Mouse (Mus musculus) urinary bladder, postnatal 14 days (tissue): ENCODE results near the gene Gm5475.
A peak's percentile ranks its signal among the peaks of the same experiment; 100 is the strongest.

Experiments
- DNase-seq: peaks from one replicate; pipeline ENCODE4 v3.0.0; 2021; ENCODE audit warnings: low spot score

Gene Gm5475

DNA sequence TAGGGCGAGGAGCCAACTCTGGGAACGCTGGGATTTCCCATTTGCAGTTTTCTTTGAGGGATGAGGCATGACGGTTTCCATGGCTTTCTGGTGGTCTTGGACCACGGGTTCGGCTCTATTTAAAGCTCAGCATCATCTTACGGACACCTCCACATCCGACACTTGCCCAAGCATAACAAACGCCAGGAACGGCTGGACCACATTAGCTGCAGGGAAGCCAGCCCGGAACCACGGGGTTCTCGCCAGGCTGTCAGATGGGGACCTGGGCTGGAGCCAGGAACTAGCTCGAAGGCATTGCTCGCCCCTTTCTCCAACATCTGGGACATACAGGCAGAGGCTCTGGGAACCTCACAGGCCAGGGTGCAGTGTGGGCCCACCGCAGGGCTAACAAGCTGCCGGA lies 29.3 kb downstream of the Gm5475 start:
- DNase-seq, result peak; percentile 32

DNA sequence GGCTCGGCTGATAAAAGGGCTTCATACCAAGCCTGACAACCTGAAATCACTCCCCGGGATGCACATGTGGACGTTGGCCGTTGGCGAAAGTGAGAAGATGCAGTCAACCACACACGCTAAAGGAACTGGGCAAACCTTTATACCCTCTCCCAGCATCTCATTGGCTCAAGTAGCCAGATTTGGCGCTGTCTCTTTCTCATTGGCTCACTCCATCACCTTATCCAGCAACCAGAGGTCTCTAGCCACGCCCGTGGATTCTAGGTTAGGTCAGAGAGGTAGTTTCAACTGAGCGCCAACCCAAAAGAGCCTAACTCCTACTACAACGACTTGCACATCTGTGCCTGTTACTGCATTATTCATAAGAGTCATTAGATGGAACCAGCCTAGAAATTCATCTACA lies 30.5 kb downstream of the Gm5475 start:
- no peak for DNase-seq

DNA sequence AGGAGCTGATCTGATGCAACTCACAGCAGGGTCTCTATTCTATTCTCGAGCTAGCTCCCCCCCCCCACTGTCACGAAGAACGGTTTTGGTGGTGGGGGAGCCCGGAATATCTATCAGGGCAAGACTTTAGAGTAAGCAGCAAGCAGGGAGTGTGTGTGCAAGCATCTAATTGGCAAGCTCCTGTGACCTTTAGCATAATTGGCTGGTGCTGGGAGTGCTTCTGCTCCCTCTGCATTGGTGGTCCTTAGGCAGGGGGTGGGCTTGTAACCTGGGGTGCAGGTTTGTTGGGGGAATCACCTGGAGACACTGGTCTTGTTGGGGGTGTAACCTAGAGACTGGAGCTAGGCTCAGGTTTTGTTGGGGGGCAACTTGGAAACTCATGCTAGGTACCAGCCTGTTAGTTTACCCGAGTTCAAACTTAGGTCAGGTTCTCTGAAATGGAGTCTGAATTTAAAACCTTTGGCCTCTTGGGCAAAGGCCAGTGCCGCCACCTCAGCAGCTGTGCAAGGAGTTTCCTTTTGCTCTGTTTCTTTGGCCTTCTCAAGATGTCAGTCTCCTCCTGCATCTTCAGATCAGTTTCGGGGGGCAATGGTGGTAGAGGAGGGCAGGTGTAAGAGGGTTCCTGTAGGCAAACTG lies 34.5 kb downstream of the Gm5475 start:
- no peak for DNase-seq

DNA sequence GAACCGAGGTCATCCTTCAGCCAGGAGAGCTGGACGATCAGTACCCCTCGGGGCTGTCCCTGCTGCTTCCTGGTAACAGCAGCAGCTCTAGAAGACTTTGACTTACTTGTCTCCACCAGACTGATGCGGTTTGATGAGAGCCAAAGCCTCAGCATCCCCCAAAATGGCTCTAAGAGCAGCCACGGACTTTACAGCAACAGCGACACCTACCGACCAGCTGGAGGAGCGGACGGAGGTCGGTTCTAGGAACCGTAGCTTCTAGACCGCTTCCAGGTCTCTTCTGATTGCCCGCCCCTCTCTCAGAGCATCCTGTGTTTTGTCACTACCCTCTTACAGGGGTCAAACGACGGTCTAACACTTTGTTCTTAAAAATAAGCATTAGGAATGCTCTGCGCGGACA lies 35.4 kb downstream of the Gm5475 start:
- DNase-seq, result peak; percentile 72

DNA sequence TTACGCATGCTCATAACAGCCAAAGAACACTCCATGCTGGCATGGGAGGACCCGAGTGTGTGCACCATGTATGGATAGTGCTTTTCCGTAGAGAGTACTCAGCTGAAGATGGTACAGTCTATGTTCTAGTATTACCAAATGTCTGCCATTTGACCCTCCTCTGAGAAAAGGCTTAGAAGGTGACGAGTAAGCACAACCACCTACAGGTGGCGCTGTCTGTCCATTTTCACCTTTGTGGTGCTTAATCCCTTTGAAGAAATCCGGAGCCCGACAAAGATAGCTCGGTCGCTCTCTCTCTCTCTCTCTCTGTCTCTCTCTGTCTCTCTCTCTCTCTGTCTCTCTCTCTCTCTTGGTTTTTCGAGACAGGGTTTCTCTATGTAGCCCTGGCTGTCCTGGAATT lies 36.1 kb downstream of the Gm5475 start:
- peak; percentile 70 for DNase-seq

GRCm38 (mm10) chr15:100460942-100461341 lies 39.0 kb downstream of the Gm5475 start:
- DNase-seq, result peak; percentile 33

DNA sequence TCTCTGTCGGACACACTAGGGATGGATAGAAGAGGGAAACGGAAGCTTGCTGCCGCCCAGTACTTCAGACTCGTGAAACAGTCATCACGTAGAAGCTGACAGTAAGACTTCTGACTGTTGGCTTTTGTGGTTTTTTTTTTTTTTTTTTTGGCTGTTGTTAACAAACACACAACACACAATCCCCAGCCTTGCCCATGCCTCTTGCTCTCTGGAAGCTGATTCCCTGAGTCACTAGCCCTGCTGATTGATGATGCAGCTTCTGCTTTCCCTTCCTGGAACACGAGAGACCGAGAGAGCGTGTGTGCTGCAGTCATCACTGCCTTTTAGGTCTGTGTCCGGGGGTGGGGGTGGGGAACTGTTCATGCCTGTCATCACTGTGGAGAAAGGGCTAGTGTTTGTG lies 39.7 kb downstream of the Gm5475 start:
- no peak for DNase-seq

DNA sequence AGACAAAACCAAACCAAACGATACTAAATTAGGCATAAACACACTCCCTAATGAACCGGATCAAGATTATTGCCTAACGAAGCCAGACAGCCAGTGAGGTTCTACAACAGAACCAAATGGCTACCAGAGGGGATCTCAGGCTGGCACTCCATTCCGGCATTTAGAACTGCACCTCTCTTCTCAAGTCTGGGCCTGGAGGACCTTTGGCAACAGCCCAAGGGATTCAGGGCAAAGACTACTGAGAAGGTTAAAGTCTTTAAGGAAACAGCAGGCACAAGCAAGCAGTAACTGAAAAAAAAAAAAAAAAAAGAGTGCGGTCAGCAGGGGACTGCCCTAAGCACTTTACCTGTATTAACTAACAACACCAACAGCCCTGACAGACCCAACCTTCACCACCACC lies 40.1 kb downstream of the Gm5475 start:
- no peak for DNase-seq

DNA sequence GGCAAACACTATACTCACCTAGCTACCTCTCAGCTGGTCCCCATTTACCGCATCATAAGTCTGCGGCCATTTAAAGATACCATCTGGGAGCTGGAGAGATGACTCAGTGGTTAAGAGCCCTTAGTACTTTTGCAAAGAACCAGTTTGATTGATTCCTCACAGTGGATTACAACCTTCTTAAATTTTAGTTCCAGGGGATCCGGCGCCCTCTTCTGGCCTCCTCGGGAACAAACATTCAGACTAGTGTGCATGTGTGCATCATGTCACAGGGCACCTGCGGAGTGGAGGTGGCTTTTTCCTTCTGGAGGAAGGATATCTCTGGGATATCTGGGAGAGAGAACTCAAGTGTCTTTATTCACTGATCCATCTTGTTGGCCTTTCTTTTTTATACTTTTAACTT lies 41.8 kb downstream of the Gm5475 start:
- DNase-seq, result peak; percentile 71

GRCm38 (mm10) chr15:100465432-100465831 lies 43.5 kb downstream of the Gm5475 start:
- no peak for DNase-seq

GRCm38 (mm10) chr15:100467738-100468137 lies 45.8 kb downstream of the Gm5475 start:
- no peak for DNase-seq

DNA sequence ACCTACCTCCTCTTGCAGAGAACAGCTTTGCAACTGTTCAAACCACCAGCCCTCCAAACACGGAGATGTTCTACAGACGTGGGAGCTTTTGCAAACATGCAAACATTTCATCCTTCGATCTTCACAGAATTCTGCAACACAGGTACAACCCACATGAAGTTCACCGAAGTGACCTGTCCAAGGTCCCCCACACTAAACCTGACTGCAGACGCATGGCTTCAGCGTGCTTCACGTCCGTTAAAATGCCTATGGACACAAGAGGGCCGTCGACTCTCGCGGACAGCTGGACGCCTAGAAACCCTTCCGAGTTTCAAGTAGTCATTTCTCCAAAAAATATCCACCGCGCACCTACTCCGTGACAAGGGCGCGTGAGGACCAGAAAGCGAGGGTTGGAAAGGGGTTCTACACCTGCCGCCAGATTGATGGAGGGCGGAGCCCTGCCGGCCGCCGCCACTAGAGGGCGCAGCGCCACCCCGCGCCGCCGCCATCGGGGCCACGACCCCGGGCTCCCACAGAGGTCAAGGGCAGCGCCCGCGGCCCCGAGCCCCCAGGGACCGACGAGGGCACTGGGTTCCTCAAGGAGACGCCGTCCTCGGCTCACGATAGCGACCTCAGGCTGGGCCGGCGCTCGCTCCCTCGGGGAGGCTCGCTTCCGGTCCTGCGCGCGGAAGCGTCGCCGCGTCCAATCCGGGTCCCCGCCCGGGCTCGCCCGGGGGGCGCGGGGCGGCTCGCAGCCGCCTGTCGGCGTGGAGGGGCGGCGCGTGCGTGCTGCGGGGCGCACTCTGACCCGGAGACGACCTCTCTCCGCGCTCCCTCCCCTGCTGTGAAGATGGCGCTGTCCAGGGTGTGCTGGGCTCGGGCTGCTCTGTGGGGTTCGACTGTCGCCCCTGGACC lies 46.6 kb downstream of the Gm5475 start, which contains the start of gene Letmd1:
TSS of gene Letmd1 (plus strand) at position 729 of the 894 bp plus-strand sequence.
- DNase-seq, result peak; percentile 84

GRCm38 (mm10) chr15:100469189-100469545 lies 47.2 kb downstream of the Gm5475 start:
- DNase-seq, result no peak

- no peak for DNase-seq
Observed at GRCm38 (mm10) chr15:100470037-100470436, 48.1 kb downstream of the Gm5475 start.

DNA sequence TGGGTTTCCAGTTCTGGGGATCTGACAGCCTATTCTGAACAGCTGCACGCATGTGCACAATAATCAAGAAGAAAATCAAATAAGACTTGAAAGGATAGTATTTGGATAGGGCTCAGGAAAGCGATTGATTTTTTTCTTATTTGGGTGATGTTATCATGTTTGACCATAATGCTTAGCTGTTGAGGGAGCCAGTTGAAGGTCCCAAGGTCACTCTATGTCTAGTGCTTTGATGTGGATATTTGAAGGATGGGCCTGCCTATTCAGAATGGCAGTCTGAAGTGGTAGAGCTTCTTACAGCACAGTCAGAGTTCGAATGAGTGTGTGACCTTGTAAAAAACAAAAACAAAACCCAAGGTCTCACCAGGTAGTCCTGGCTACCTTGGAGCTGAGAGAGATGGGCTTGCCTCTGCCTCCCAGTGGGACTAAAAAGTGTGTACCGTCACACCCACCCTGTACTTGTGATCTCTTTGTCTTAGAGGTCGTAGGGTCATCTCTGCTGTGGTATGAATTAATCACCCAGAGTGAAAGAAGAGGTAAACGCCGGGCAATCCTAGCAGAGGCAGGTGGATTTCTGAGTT lies 52.1 kb downstream of the Gm5475 start:
- no peak for DNase-seq
